In the genomic region with DNA sequence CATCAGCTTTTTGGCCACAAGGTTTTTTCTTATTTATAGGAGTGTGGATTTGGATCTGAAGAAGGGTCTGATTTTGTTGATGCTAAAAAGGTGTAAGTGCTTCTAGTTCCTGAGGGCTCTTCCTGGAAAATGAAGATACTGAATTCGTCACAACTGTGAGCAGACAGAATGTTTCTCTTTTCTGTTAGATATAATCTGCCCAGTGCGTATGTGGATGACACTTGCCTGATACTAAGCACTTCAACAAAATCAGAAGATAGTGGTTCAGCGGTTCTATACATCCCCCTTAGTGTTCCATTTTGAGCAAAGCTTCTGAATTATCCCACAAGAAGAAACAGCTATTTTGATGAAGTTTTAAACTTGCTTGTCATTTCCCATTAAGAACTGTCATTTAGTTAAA, we compare ENCODE assay signal across 18 mouse cellular contexts. TPM values are rescaled to one million over a fixed set of nuclear protein-coding genes. Genes with fewer than 3 reads are reported as not detected.
"Had no signal": no experiment of that assay in that cellular context is flagged by ENCODE, and none has a peak within 500 bp of the region (broad histone marks: within the 10 kb centered on the region; RNA-seq: fewer than 3 reads in every experiment).

No protein-coding gene starts in this region.

- H3K4me1 ChIP-seq: stomach, embryonic 15.5 days had no signal

- DNase-seq: retina, postnatal 1 day; right cerebral cortex, adult 18-20 months; right cerebral cortex, postnatal 14 days; right cerebral cortex, postnatal 25 days; right cerebral cortex, postnatal 4 days; spleen, adult 18-20 months; thymus, adult 18-20 months; thymus, adult 2 months; thymus, postnatal 14 days; thymus, postnatal 25 days; thymus, postnatal 36 days; thymus, postnatal 4 days had no signal

- H3K9me3 ChIP-seq: neural tube, embryonic 13.5 days; neural tube, embryonic 15.5 days; stomach, embryonic 15.5 days had no signal

- H3K36me3 ChIP-seq: neural tube, embryonic 13.5 days; neural tube, embryonic 15.5 days; stomach, embryonic 15.5 days had no signal

- H3K4me2 ChIP-seq: neural tube, embryonic 13.5 days; neural tube, embryonic 15.5 days; stomach, embryonic 15.5 days had no signal

- H3K27ac ChIP-seq: neural tube, embryonic 13.5 days; neural tube, embryonic 15.5 days; stomach, embryonic 15.5 days; stomach, postnatal 0 days had no signal

- H3K9ac ChIP-seq: neural tube, embryonic 13.5 days; neural tube, embryonic 15.5 days; stomach, embryonic 15.5 days had no signal

- H3K27me3 ChIP-seq: stomach, embryonic 15.5 days had no signal

- H3K4me3 ChIP-seq: neural tube, embryonic 13.5 days; neural tube, embryonic 15.5 days; stomach, embryonic 15.5 days had no signal

RNA-seq across cellular contexts. Expression of a gene that starts 2.6 kb away (rescaled TPM):
- total RNA-seq: neutrophil, adult 5-6 weeks had no signal
- polyA plus RNA-seq: testis, adult 2 months had no signal
